Comparison of ENCODE assay signal across 17 mouse cellular contexts in genomic region chr17:7025257-7025656, GRCm38 (mm10). TPM values are rescaled to one million over a fixed set of nuclear protein-coding genes. Genes with fewer than 3 reads are reported as not detected.
DNase-seq lines count a peak whose midpoint lies in the region; ATAC-seq lines count a peak whose summit lies in the region.
"Not testable (repeated sequence)": the region's sequence is repeated elsewhere in the genome, so short reads cannot be mapped to it uniquely, and the experiment has no call there.
"Had no signal": no experiment of that assay in that cellular context is flagged by ENCODE, and none has a peak within 500 bp of the region (broad histone marks: within the 10 kb centered on the region; RNA-seq: fewer than 3 reads in every experiment).

TSS of gene Gm1604a (plus strand) at chr17:7025568.

- not testable (repeated sequence) for H3K27ac ChIP-seq in forebrain, embryonic 11.5 days (ENCODE audit: low read depth, low read length); hindbrain, embryonic 16.5 days (ENCODE audit: low read depth, low read length); midbrain, embryonic 13.5 days; neural tube, embryonic 15.5 days (replicated peaks)

- H3K9me3 ChIP-seq in forebrain, embryonic 11.5 days (ENCODE audit: control insufficient read depth, low read length); hindbrain, embryonic 16.5 days (ENCODE audit: control insufficient read depth, low read length); midbrain, embryonic 13.5 days; neural tube, embryonic 15.5 days (replicated peaks): not testable (repeated sequence)

- not testable (repeated sequence) for DNase-seq in forebrain, embryonic 11.5 days (ENCODE audit: low spot score)
- DNase-seq in frontal cortex, postnatal 14 days (ENCODE audit: low spot score in 2 of 2): peak; percentile 26 to 47
- peak; percentile 26 to 30 for DNase-seq in layer of hippocampus, adult 8-10 months (ENCODE audit: low spot score in 2 of 2)
- peak; percentile 32 to 33 for DNase-seq in left cerebral cortex, postnatal 10 days (ENCODE audit: extremely low spot score in 1 of 2, low spot score in 2 of 2)

- ATAC-seq in cerebellum, adult (ENCODE audit: insufficient number of reproducible peaks, low FRiP score, low TSS enrichment): 0 out of 2 replicates have a peak, but pooled peaks have one; percentile 45
- ATAC-seq in forebrain, embryonic 11.5 days (replicated peaks; ENCODE audit: low FRiP score): peak; percentile 80
- ATAC-seq in hindbrain, embryonic 16.5 days: peak; percentile 86
- peak; percentile 90 for ATAC-seq in midbrain, embryonic 13.5 days
- peak; percentile 82 for ATAC-seq in neural tube, embryonic 15.5 days (ENCODE audit: low FRiP score)

- not testable (repeated sequence) for H3K4me1 ChIP-seq in forebrain, embryonic 11.5 days (replicated peaks; ENCODE audit: control insufficient read depth, insufficient read depth, low read length); hindbrain, embryonic 16.5 days (ENCODE audit: control insufficient read depth, insufficient read depth, low read depth, low read length); midbrain, embryonic 13.5 days (replicated peaks); neural tube, embryonic 15.5 days

- intact Hi-C loops in left cerebral cortex, postnatal 10 days (cut with DNase I): not testable (repeated sequence)

- 7% methylated on average over 6 of the region's 14 CpGs for WGBS in forebrain, embryonic 11.5 days
- 0% methylated on average over 6 of the region's 14 CpGs for WGBS in hindbrain, embryonic 16.5 days
- 2% methylated on average over 7 of the region's 14 CpGs for WGBS in midbrain, embryonic 13.5 days
- 8% methylated on average over 6 of the region's 14 CpGs for WGBS in neural tube, embryonic 15.5 days

- not testable (repeated sequence) for H3K36me3 ChIP-seq in forebrain, embryonic 11.5 days (ENCODE audit: control insufficient read depth, insufficient read depth, low read length); hindbrain, embryonic 16.5 days (ENCODE audit: control insufficient read depth, insufficient read depth, low read length); midbrain, embryonic 13.5 days; neural tube, embryonic 15.5 days

- H3K4me3 ChIP-seq in forebrain, embryonic 11.5 days (ENCODE audit: low read depth, low read length); hindbrain, embryonic 16.5 days (ENCODE audit: low read length); midbrain, embryonic 13.5 days (replicated peaks); neural tube, embryonic 15.5 days (replicated peaks): not testable (repeated sequence)

- not testable (repeated sequence) for H3K27me3 ChIP-seq in forebrain, embryonic 11.5 days (ENCODE audit: control insufficient read depth, insufficient read depth, low read length); hindbrain, embryonic 16.5 days (replicated peaks; ENCODE audit: control insufficient read depth, insufficient read depth, low read length); midbrain, embryonic 13.5 days; neural tube, embryonic 15.5 days (replicated peaks)

- not testable (repeated sequence) for H3K9ac ChIP-seq in forebrain, embryonic 11.5 days (ENCODE audit: low read length); hindbrain, embryonic 16.5 days (ENCODE audit: low read depth, low read length); midbrain, embryonic 13.5 days (replicated peaks); neural tube, embryonic 15.5 days (replicated peaks)

- not testable (repeated sequence) for H3K4me2 ChIP-seq in forebrain, embryonic 11.5 days (ENCODE audit: low read depth, low read length, severe bottlenecking); hindbrain, embryonic 16.5 days (ENCODE audit: low read length)
- H3K4me2 ChIP-seq in midbrain, embryonic 13.5 days (replicated peaks): 0 out of 2 replicates have a peak within 1 kb of the TSS, but pooled peaks have one; percentile 20
- peak within 1 kb of the TSS; percentile 30; the same call in 1 of the 2 replicates for H3K4me2 ChIP-seq in neural tube, embryonic 15.5 days

RNA-seq across cellular contexts. Expression of gene Gm1604a, which starts in this region (rescaled TPM):
- polyA plus RNA-seq in forebrain, embryonic 11.5 days (2014; fragmentation: Nextera tagmentation; extraction: Ambion mirVana): not detected in 2 replicates
- not detected in 2 replicates for polyA plus RNA-seq in hindbrain, embryonic 16.5 days (2015; fragmentation: Nextera tagmentation; extraction: Ambion mirVana)
- 1 to 10 TPM in 3 of 4 experiments, under 1 TPM in 1; 0.66 to 2.3 (median 1.1) TPM for total RNA-seq in layer of hippocampus, adult 8-10 months (2022)
- under 1 TPM; 0.64 to 0.71 TPM for total RNA-seq in left cerebral cortex, postnatal 10 days (2021)
- not detected in 2 replicates for polyA plus RNA-seq in midbrain, embryonic 13.5 days (2015; fragmentation: Nextera tagmentation; extraction: Ambion mirVana)
- polyA plus RNA-seq in neural tube, embryonic 15.5 days (2015; fragmentation: Nextera tagmentation; extraction: Ambion mirVana): 0.41 and 0.43 TPM in 2 replicates
- total RNA-seq: adrenal gland, adult 8-10 months; gastrocnemius, adult 8-10 months; heart, adult 2 months; monocyte, adult 5-6 weeks had no signal
- polyA plus RNA-seq: brain, embryonic 14.5 days; erythroblast, embryonic 14.5 days; heart, adult 2 months; liver, embryonic 11.5 days; lung, embryonic 14.5 days; macrophage had no signal

Comparison
In these comparisons a context has a peak if more than half of its experiments do, and no peak if none do; other contexts are left out.
1. Peak in ATAC-seq in forebrain, embryonic 11.5 days; RNA of the gene not detected or under 1 TPM.
2. Peak in ATAC-seq in hindbrain, embryonic 16.5 days; RNA of the gene not detected or under 1 TPM.
3. Peak in DNase-seq in left cerebral cortex, postnatal 10 days; RNA of the gene not detected or under 1 TPM.
4. Peak in ATAC-seq and H3K4me2 ChIP-seq in midbrain, embryonic 13.5 days; RNA of the gene not detected or under 1 TPM.
5. Peak in ATAC-seq and H3K4me2 ChIP-seq in neural tube, embryonic 15.5 days; RNA of the gene not detected or under 1 TPM.